Mouse (Mus musculus): ENCODE data around the gene Parn.

- TF ChIP-seq USF1 (IDR thresholded peaks at IDR 0.05; ENCODE audit: low read depth, low read length) (no peak), ZC3H11A (IDR thresholded peaks at IDR 0.05; ENCODE audit: low read depth, low read length) (no peak), POLR2A (IDR thresholded peaks at IDR 0.05; ENCODE audit: control insufficient read depth in 1 of 2, insufficient read depth in 1 of 2, low read depth in 1 of 2, low read length in 2 of 2, poor library complexity in 1 of 2) (no peak), ELF1 (IDR thresholded peaks at IDR 0.05; ENCODE audit: low read depth, low read length) (no peak), TAL1 (IDR thresholded peaks at IDR 0.05; ENCODE audit: low read length) (no peak), ZNF384 (IDR thresholded peaks at IDR 0.05; ENCODE audit: low read depth, low read length) (no peak), CTCF (IDR thresholded peaks at IDR 0.05 in 2 of 3, conservative IDR thresholded peaks at IDR 0.05 in 1 of 3; ENCODE audit: control insufficient read depth in 1 of 3, insufficient read depth in 1 of 3, low read depth in 2 of 3, low read length in 3 of 3, poor library complexity in 1 of 3, severe bottlenecking in 1 of 3) (no peak), POLR2AphosphoS2 (IDR thresholded peaks at IDR 0.05; ENCODE audit: low read length) (no peak), MEF2A (IDR thresholded peaks at IDR 0.05; ENCODE audit: extremely low read depth, insufficient replicate concordance, low read depth, low read length, poor library complexity, severe bottlenecking) (no peak), ZMIZ1 (IDR thresholded peaks at IDR 0.05; ENCODE audit: low read depth, low read length) (no peak), MYC (IDR thresholded peaks at IDR 0.05; ENCODE audit: low read depth, low read length) (no peak), NRF1 (IDR thresholded peaks at IDR 0.05; ENCODE audit: insufficient read depth, low read depth, low read length, poor library complexity, severe bottlenecking) (no peak)
Observed at GRCm38 (mm10) chr16:13615276-13615675, 52.7 kb downstream of the Parn start.

Data from MEL (cell line).